Mouse (Mus musculus) urinary bladder, postnatal 10 days (tissue): Measurements from ENCODE around the gene Tor2a.

Experiments used
- DNase-seq: peaks from one replicate; pipeline ENCODE4 v3.0.0; 2022; ENCODE audit warnings: low spot score

Tor2a gene

GRCm38 (mm10) chr2:32729547-32729946, 27.5 kb upstream of the Tor2a start:
- no peak for DNase-seq

GRCm38 (mm10) chr2:32730854-32731253, 26.2 kb upstream of the Tor2a start:
- no peak for DNase-seq

GRCm38 (mm10) chr2:32731911-32732310, 25.1 kb upstream of the Tor2a start:
- DNase-seq = no peak

GRCm38 (mm10) chr2:32732695-32733094, 24.3 kb upstream of the Tor2a start:
- DNase-seq = no peak

GRCm38 (mm10) chr2:32734480-32734879, 22.6 kb upstream of the Tor2a start:
- DNase-seq = no peak

- DNase-seq = no peak
Observed at GRCm38 (mm10) chr2:32734933-32735332, 22.1 kb upstream of the Tor2a start.

- no peak for DNase-seq
Observed at GRCm38 (mm10) chr2:32736306-32736829, 20.7 kb upstream of the Tor2a start.

GRCm38 (mm10) chr2:32737008-32737407, 20.0 kb upstream of the Tor2a start:
- DNase-seq = no peak

GRCm38 (mm10) chr2:32739311-32739710, 17.7 kb upstream of the Tor2a start:
- DNase-seq = no peak

- DNase-seq = no peak
Observed at GRCm38 (mm10) chr2:32740916-32741272, 16.1 kb upstream of the Tor2a start, which contains the start of gene 6330409D20Rik. Gene 6330409D20Rik (minus strand): TSS chr2:32741016.

- DNase-seq = no peak
Observed at GRCm38 (mm10) chr2:32741273-32742172, 15.5 kb upstream of the Tor2a start.

GRCm38 (mm10) chr2:32742173-32742531, 14.9 kb upstream of the Tor2a start:
- no peak for DNase-seq

GRCm38 (mm10) chr2:32744272-32744982, 12.6 kb upstream of the Tor2a start:
- DNase-seq = no peak

- DNase-seq = no peak
Observed at GRCm38 (mm10) chr2:32749082-32749481, 8.0 kb upstream of the Tor2a start.

- DNase-seq = no peak
Observed at GRCm38 (mm10) chr2:32750199-32750598, 6.8 kb upstream of the Tor2a start.

GRCm38 (mm10) chr2:32750887-32751664, 6.0 kb upstream of the Tor2a start:
- no peak for DNase-seq

GRCm38 (mm10) chr2:32751665-32752033, 5.4 kb upstream of the Tor2a start:
- DNase-seq = no peak

- no peak for DNase-seq
Observed at GRCm38 (mm10) chr2:32752181-32752580, 4.9 kb upstream of the Tor2a start.

- no peak for DNase-seq
Observed at GRCm38 (mm10) chr2:32756674-32757055, 369 bp upstream of the Tor2a start.

GRCm38 (mm10) chr2:32758503-32758902, 1.5 kb downstream of the Tor2a start:
- DNase-seq = no peak

GRCm38 (mm10) chr2:32759001-32759400, 2.0 kb downstream of the Tor2a start:
- DNase-seq = no peak

- DNase-seq = no peak
Observed at GRCm38 (mm10) chr2:32761361-32761760, 4.3 kb downstream of the Tor2a start.
